In genomic region chr11:53299551-53300329, GRCm38 (mm10) we compare ENCODE assay signal across 8 mouse cellular contexts. TPM values are rescaled to one million over a fixed set of nuclear protein-coding genes. Genes with fewer than 3 reads are reported as not detected.
DNase-seq lines count a peak whose midpoint lies in the region; ATAC-seq and TF ChIP-seq lines count a peak whose summit lies in the region.

No protein-coding gene starts in this region.

- H3K27ac ChIP-seq in forebrain, embryonic 13.5 days, result peak overlapping the region; percentile 96
- peak overlapping the region; percentile 99 for H3K27ac ChIP-seq in lung, postnatal 0 days (ENCODE audit: low read length)

- peaks cover 33% of the 10 kb centered on the region for H3K4me1 ChIP-seq in forebrain, embryonic 13.5 days
- peaks cover 21% of the 10 kb centered on the region; the same call in 1 of the 2 replicates for H3K4me1 ChIP-seq in lung, postnatal 0 days (ENCODE audit: insufficient read depth, low read depth, low read length)

- peak overlapping the region; percentile 98 for H3K4me3 ChIP-seq in forebrain, embryonic 13.5 days
- H3K4me3 ChIP-seq in lung, postnatal 0 days (ENCODE audit: low read depth, low read length), result peak overlapping the region; percentile 98

- no peaks in the 10 kb centered on the region for H3K9me3 ChIP-seq in forebrain, embryonic 13.5 days (replicated peaks)
- H3K9me3 ChIP-seq in lung, postnatal 0 days (ENCODE audit: low read length), result no peaks in the 10 kb centered on the region

- TF ChIP-seq EP300 in lung, postnatal 0 days (IDR thresholded peaks at IDR 0.05), result no peak

- H3K27me3 ChIP-seq in forebrain, embryonic 13.5 days, result no peaks in the 10 kb centered on the region
- H3K27me3 ChIP-seq in lung, postnatal 0 days (replicated peaks; ENCODE audit: insufficient read depth, low read length), result no peaks in the 10 kb centered on the region

- H3K9ac ChIP-seq in forebrain, embryonic 13.5 days, result peak overlapping the region; percentile 98
- H3K9ac ChIP-seq in lung, postnatal 0 days (replicated peaks; ENCODE audit: low read depth), result peak overlapping the region; percentile 96

- under 1% methylated on average over 80 of the region's 80 CpGs for WGBS in forebrain, embryonic 13.5 days
- WGBS in lung, postnatal 0 days, result under 1% methylated on average over 64 of the region's 80 CpGs

- intact Hi-C loops in heart, postnatal 36 days (cut with DNase I), result loop anchor here (1.0 to 5.0 kb wide), 2 partner anchors 51 to 133 kb away; partner anchors contain the start of genes Aff4, Gdf9 and Uqcrq

- peak; percentile 19; the same call in 1 of the 2 replicates for TF ChIP-seq CTCF in lung, postnatal 0 days (IDR thresholded peaks at IDR 0.05)

- H3K36me3 ChIP-seq in forebrain, embryonic 13.5 days (ENCODE audit: poor library complexity, severe bottlenecking), result peaks cover 3% of the 10 kb centered on the region; the same call in 1 of the 2 replicates
- no peaks in the 10 kb centered on the region for H3K36me3 ChIP-seq in lung, postnatal 0 days (ENCODE audit: insufficient read depth, low read length)

- peak overlapping the region; percentile 84 for H3K4me2 ChIP-seq in forebrain, embryonic 13.5 days
- H3K4me2 ChIP-seq in lung, postnatal 0 days (replicated peaks; ENCODE audit: low read depth, low read length), result peak overlapping the region; percentile 74

- ATAC-seq in forebrain, embryonic 13.5 days, result peak; percentile 80
- peak; percentile 59 for ATAC-seq in lung, postnatal 0 days

- peak; percentile 52 for DNase-seq in ES-CJ7 (ENCODE audit: low read depth, low spot score)
- peak; percentile 45 for DNase-seq in c-Kit-positive CD71-positive TER-119-negative erythroid progenitor cells, embryonic 14.5 days (ENCODE audit: low read depth)
- DNase-seq in heart, postnatal 36 days, result peak; percentile 63 to 64
- DNase-seq in layer of hippocampus, postnatal 10 days (ENCODE audit: low spot score in 2 of 2), result peak; percentile 40 to 62
- peak; percentile 73 for DNase-seq in lung, postnatal 0 days (ENCODE audit: low spot score)
- peak; percentile 51 for DNase-seq in retina, embryonic 14.5 days (ENCODE audit: low spot score)
- peak; percentile 62 to 71 for DNase-seq in thymus, postnatal 36 days

RNA-seq across cellular contexts. Expression of gene Hspa4, which starts 0.5 kb away (rescaled TPM):
- polyA plus RNA-seq in forebrain, embryonic 13.5 days (2015; fragmentation: Nextera tagmentation; extraction: Ambion mirVana), result 62.7 and 67.2 TPM in 2 replicates
- 100 to 1,000 TPM; 125 to 126 TPM for total RNA-seq in heart, postnatal 36 days (2021)
- total RNA-seq in layer of hippocampus, postnatal 10 days (2021), result 100 to 1,000 TPM; 189 to 196 TPM
- polyA plus RNA-seq in lung, postnatal 0 days (2015; fragmentation: Nextera tagmentation; extraction: Ambion mirVana), result 42.0 and 42.3 TPM in 2 replicates

RNA-seq across cellular contexts. Expression of gene Zcchc10, which starts 24.7 kb away (rescaled TPM):
- 18.1 and 19.0 TPM in 2 replicates for polyA plus RNA-seq in forebrain, embryonic 13.5 days (2015; fragmentation: Nextera tagmentation; extraction: Ambion mirVana)
- 1 to 10 TPM; 5.3 to 6.8 TPM for total RNA-seq in heart, postnatal 36 days (2021)
- total RNA-seq in layer of hippocampus, postnatal 10 days (2021), result 1 to 10 TPM; 8.2 to 8.8 TPM
- 13.4 and 16.3 TPM in 2 replicates for polyA plus RNA-seq in lung, postnatal 0 days (2015; fragmentation: Nextera tagmentation; extraction: Ambion mirVana)

RNA-seq across cellular contexts. Expression of gene Aff4, which starts 50.9 kb away (rescaled TPM):
- 66.0 and 66.7 TPM in 2 replicates for polyA plus RNA-seq in forebrain, embryonic 13.5 days (2015; fragmentation: Nextera tagmentation; extraction: Ambion mirVana)
- total RNA-seq in heart, postnatal 36 days (2021), result 10 to 100 TPM; 81.8 to 88.8 TPM
- 100 to 1,000 TPM; 161 to 222 TPM for total RNA-seq in layer of hippocampus, postnatal 10 days (2021)
- 45.3 and 50.9 TPM in 2 replicates for polyA plus RNA-seq in lung, postnatal 0 days (2015; fragmentation: Nextera tagmentation; extraction: Ambion mirVana)

Comparison
In these comparisons a context has a peak if more than half of its experiments do, and no peak if none do; other contexts are left out.
1. Peak in every context shown above with its lines: DNase-seq, ATAC-seq, H3K4me3 ChIP-seq and H3K27ac ChIP-seq.